Mouse (Mus musculus) forebrain, embryonic 16.5 days (tissue): ENCODE results near the gene Tiam1. TPM values are rescaled to one million over a fixed set of nuclear protein-coding genes. Genes with fewer than 3 reads are reported as not detected.
"Not testable (repeated sequence)": the region's sequence is repeated elsewhere in the genome, so short reads cannot be mapped to it uniquely, and the experiment has no call there.

Experiments used
- ATAC-seq: fragments of 200-750 bp; cut with Nextera tagmentation; 2 replicates; pipeline ENCODE4 v1.8.0; 2017; ENCODE audit warnings: mild to moderate bottlenecking, moderate library complexity
- H3K27ac ChIP-seq: fragments of 300-500 bp; sonication (generic); 2 replicates; pipeline ENCODE4 v1.5.1; 2014; ENCODE audit warnings: low read length, control low read depth
- H3K27me3 ChIP-seq: fragments of 300-500 bp; sonication (generic); replicated peaks from 2 replicates; pipeline ENCODE4 v1.6.1; 2014; ENCODE audit warnings: low read length; ENCODE audit not compliant: control insufficient read depth, insufficient read depth
- H3K36me3 ChIP-seq: fragments of 300-500 bp; sonication (generic); 2 replicates; pipeline ENCODE4 v1.6.1; 2014; ENCODE audit not compliant: control insufficient read depth, insufficient read depth
- H3K4me1 ChIP-seq: fragments of 300-500 bp; sonication (generic); replicated peaks from 2 replicates; pipeline ENCODE4 v1.6.1; 2014; ENCODE audit warnings: low read length; ENCODE audit not compliant: control insufficient read depth, insufficient read depth
- H3K4me2 ChIP-seq: fragments of 300-500 bp; sonication (generic); 2 replicates; pipeline ENCODE4 v1.6.1; 2014; ENCODE audit warnings: mild to moderate bottlenecking, low read length, control low read depth
- H3K4me3 ChIP-seq: fragments of 300-500 bp; sonication (generic); replicated peaks from 2 replicates; pipeline ENCODE4 v1.5.1; 2014; ENCODE audit warnings: mild to moderate bottlenecking, low read length, control low read depth
- H3K9ac ChIP-seq: fragments of 300-500 bp; sonication (generic); replicated peaks from 2 replicates; pipeline ENCODE4 v1.6.1; 2014; ENCODE audit warnings: low read depth, low read length, control low read depth
- H3K9me3 ChIP-seq: fragments of 300-500 bp; sonication (generic); 2 replicates; pipeline ENCODE4 v1.6.1; 2016; ENCODE audit warnings: low read length; ENCODE audit not compliant: control insufficient read depth
- WGBS: fragments of 180-500 bp; shearing (Covaris S2); extraction: QIAGEN DNeasy Blood & Tissue Kit; methylation state at CpG from one replicate; pipeline ENCODE4 v1.1.7; 2014; 5-methylcytosine and 5-hydroxymethylcytosine counted together
- polyA plus RNA-seq: library from polyadenylated mRNA; unstranded; fragments of >200 nt; fragmentation: Nextera tagmentation; extraction: Ambion mirVana; gene quantifications from 2 replicates; pipeline ENCODE4 v1.2.1, GENCODE M21; 2015

The Tiam1 gene
- polyA plus RNA-seq, 1 experiment from 2014 or later = 29.5 TPM

DNA sequence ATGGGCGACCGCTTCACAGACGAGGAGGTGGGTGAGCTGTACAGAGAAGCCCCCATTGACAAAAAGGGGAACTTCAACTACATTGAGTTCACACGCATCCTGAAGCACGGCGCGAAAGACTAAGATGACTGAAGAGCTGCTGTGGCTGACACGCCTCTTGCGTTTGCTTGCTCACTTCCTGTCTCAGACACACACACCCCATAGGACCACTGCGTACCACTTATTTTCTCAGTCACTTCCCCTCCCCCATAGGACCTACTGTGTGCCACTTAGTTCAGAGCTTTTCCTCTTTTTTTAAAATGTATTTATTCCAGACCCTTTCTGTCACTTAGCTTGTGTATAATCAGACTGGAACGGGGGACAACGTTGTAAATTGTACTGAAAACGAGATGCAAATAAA, 53.2 kb downstream of the Tiam1 start:
- Histone ChIP-seq H3K27ac (no peak overlapping the region), H3K9me3 (no peaks in the 10 kb centered on the region), H3K4me1 (peaks cover 12% of the 10 kb centered on the region), H3K4me3 (no peak overlapping the region), H3K36me3 (no peaks in the 10 kb centered on the region), H3K27me3 (no peaks in the 10 kb centered on the region), H3K4me2 (no peak overlapping the region), H3K9ac (no peak overlapping the region)
- 96% methylated on average over 13 of the region's 13 CpGs for WGBS
- ATAC-seq = no peak

DNA sequence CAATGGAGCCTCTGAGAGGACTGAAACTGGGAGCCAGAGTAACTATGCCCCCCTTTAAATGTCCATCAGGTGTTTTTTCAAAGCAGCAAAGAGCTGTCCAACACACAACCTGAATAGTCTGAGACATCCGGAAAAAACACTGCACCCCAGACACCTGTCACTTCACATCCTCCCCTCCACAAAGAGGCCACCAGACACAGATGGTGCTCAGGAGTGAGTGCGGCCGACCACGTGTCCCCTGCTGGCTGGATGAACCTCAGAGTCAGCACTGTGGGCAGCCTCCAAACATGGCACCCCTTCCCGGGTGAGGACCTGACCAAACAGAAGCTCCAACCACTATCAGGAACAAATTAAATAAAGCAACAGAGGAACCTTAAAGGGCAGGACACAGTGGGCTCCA, 56.3 kb downstream of the Tiam1 start:
- Histone ChIP-seq H3K4me2 (no peak overlapping the region), H3K4me3 (no peak overlapping the region), H3K27ac (no peak overlapping the region), H3K4me1 (peaks cover 15% of the 10 kb centered on the region), H3K9ac (no peak overlapping the region), H3K9me3 (no peaks in the 10 kb centered on the region), H3K27me3 (no peaks in the 10 kb centered on the region), H3K36me3 (no peaks in the 10 kb centered on the region)
- no peak for ATAC-seq
- 85% methylated on average over 5 of the region's 5 CpGs for WGBS

DNA sequence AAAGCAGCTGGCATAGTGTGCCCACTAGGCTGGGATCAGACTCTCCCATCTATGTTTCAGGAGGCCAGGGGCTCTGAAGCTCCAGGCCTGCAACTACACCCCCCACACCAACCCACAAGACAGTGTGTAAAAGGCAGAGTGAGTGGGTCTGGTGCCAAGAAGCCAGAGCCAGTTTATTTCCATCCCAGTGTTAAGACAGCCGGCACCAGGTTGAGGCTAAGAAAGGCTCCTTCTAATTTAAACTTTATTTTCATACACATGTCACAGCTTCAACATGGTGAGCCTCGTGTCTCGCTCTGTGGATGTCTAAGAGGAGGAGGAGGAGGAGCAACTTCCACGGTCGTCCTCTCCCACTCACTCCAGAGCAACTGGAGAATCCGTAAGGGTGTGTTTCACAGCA, 57.5 kb downstream of the Tiam1 start:
- no peak overlapping the region for H3K9ac ChIP-seq
- H3K4me2 ChIP-seq = no peak overlapping the region
- H3K4me3 ChIP-seq = no peak overlapping the region
- peaks cover 18% of the 10 kb centered on the region for H3K4me1 ChIP-seq
- ATAC-seq = peak; percentile 13
- H3K36me3 ChIP-seq = no peaks in the 10 kb centered on the region
- no peaks in the 10 kb centered on the region for H3K27me3 ChIP-seq
- no peaks in the 10 kb centered on the region for H3K9me3 ChIP-seq
- WGBS = 60% methylated on average over 6 of the region's 6 CpGs
- H3K27ac ChIP-seq = no peak overlapping the region; the same call in 1 of the 2 replicates

DNA sequence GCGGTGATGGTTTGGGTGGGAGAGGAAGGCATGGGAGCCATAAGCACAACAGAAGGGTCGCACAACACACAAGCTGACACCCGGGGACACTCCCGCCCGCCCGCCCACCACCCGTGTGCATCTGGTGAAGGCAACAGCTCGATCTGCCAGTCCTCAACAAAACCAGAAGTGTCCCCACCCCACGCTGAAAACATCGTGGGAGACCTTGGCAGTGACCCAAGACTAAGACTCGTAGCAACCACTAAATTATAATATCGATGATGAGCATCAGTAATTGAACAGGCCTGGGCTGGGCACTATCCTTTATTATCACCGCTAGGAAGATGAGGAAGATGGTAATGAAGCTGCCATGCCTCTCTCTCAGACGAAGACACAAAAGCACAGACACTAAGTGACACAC, 58.0 kb downstream of the Tiam1 start:
- no peaks in the 10 kb centered on the region for H3K9me3 ChIP-seq
- H3K27ac ChIP-seq = peak overlapping the region; percentile 37; the same call in 1 of the 2 replicates
- no peaks in the 10 kb centered on the region for H3K27me3 ChIP-seq
- no peak overlapping the region for H3K9ac ChIP-seq
- H3K36me3 ChIP-seq = no peaks in the 10 kb centered on the region
- H3K4me1 ChIP-seq = peaks cover 20% of the 10 kb centered on the region
- 56% methylated on average over 14 of the region's 14 CpGs for WGBS
- H3K4me2 ChIP-seq = no peak overlapping the region
- H3K4me3 ChIP-seq = no peak overlapping the region
- 0 out of 2 replicates have a peak, but pooled peaks have one; percentile 14 for ATAC-seq

DNA sequence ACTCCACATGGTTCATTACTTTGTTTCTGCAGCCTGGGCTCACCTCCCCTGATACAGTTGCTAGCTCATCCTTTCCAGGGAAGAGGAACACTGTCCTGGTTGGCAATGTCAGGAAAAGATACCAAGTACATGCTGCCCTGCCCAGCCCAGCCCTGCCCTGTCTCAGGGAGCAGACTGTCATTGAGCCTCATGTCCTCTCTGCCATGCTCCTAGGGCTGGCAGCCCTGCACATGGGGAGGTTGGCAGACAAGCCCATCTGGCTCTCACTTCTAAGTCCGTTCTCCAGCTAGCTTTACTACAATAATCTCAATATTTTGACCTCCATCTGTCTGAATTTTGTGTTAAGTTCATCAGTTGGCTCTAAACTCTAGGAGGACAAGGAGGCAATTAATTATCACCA, 62.4 kb downstream of the Tiam1 start:
- Histone ChIP-seq H3K9ac (no peak overlapping the region), H3K27me3 (no peaks in the 10 kb centered on the region), H3K9me3 (no peaks in the 10 kb centered on the region), H3K4me2 (no peak overlapping the region), H3K4me3 (no peak overlapping the region), H3K4me1 (peaks cover 15% of the 10 kb centered on the region), H3K27ac (no peak overlapping the region), H3K36me3 (no peaks in the 10 kb centered on the region)
- ATAC-seq = peak; percentile 60
- 33% methylated on average over 1 of the region's 1 CpGs for WGBS

DNA sequence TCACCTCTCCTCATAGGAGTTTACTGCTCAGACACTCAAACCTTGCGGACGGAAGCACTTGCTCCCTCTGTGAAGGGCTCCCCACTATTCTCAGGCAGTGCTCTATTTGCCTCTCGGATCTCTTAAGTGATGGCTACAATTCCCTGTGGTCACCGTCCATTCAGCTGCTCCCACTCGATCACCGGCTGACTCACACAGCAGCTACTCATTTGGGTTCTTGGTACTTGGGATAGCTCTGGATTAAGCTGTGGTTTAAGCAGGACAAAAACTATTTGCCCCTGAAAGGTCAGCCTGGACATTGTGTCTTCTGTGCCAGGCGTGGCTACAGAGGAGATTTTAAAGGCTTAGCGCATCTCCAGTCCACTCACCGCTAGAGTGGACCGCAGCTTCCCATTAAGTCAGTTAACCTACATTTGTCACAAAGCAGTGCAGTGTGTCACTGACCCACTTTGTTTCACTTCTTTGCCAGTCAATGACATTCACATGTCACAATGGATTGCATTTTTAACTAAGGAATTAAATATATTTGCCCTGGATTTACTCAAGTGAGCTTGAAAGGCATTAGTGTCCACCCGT, 64.7 kb downstream of the Tiam1 start:
- no peak overlapping the region for H3K4me3 ChIP-seq
- no peak for ATAC-seq
- 69% methylated on average over 11 of the region's 11 CpGs for WGBS

DNA sequence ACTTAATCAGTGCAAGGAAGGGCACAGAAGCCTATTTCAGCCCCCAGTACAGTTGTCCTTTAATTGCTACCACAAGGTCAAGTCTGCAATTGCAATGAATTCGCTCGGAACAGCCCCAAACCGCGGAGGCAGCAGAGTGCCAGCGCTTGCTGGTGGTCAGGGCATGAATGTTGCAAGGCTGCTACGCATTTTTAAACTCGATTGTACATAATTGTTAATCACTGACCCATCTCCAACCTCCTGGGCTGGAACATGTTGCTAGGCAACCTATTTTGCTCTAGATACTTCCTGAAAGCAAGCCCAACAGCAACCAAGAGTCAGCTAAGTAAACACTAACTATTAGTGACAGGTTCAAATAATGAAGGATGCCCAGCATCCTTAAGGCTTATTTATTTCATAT, 70.1 kb downstream of the Tiam1 start:
- Histone ChIP-seq H3K4me2 (0 out of 2 replicates have a peak overlapping the region, but pooled peaks have one; percentile 0), H3K4me1 (peaks cover 36% of the 10 kb centered on the region), H3K27ac (no peak overlapping the region), H3K9me3 (no peaks in the 10 kb centered on the region), H3K27me3 (no peaks in the 10 kb centered on the region), H3K9ac (no peak overlapping the region), H3K4me3 (no peak overlapping the region), H3K36me3 (no peaks in the 10 kb centered on the region)
- 22% methylated on average over 7 of the region's 7 CpGs for WGBS
- 0 out of 2 replicates have a peak, but pooled peaks have one; percentile 10 for ATAC-seq

More for the DNA sequence above, 64.7 kb downstream of the Tiam1 start:
- H3K9ac ChIP-seq = no peak overlapping the region
- H3K27me3 ChIP-seq = no peaks in the 10 kb centered on the region
- peaks cover 6% of the 10 kb centered on the region for H3K4me1 ChIP-seq
- no peak overlapping the region for H3K27ac ChIP-seq
- H3K9me3 ChIP-seq = no peaks in the 10 kb centered on the region
- no peak overlapping the region for H3K4me2 ChIP-seq
- no peaks in the 10 kb centered on the region for H3K36me3 ChIP-seq

DNA sequence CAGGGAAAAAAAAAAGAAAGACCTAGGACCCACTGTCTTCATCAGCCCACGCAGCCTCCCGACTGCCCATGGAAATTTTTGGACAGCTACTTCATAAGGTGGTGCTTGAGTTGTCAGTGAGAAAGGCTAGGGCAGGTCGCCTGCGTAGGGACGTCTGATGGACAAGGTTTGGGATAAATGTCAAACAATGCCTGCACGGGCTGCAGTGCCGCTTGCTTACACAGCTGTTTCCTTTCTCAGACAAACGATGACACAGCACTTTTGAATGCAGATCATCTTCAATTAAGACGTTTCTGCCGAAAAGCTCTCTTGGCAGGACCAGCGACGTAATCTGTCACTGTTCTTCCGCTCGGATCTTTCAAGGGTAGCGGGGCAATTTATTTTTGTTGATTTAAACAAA, 70.9 kb downstream of the Tiam1 start:
- Histone ChIP-seq H3K27me3 (no peaks in the 10 kb centered on the region), H3K4me2 (peak overlapping the region; percentile 42), H3K27ac (peak overlapping the region; percentile 20; the same call in 1 of the 2 replicates), H3K4me3 (no peak overlapping the region), H3K36me3 (no peaks in the 10 kb centered on the region), H3K9ac (no peak overlapping the region), H3K4me1 (peaks cover 36% of the 10 kb centered on the region), H3K9me3 (no peaks in the 10 kb centered on the region)
- ATAC-seq = peak; percentile 39
- WGBS = 10% methylated on average over 15 of the region's 15 CpGs

DNA sequence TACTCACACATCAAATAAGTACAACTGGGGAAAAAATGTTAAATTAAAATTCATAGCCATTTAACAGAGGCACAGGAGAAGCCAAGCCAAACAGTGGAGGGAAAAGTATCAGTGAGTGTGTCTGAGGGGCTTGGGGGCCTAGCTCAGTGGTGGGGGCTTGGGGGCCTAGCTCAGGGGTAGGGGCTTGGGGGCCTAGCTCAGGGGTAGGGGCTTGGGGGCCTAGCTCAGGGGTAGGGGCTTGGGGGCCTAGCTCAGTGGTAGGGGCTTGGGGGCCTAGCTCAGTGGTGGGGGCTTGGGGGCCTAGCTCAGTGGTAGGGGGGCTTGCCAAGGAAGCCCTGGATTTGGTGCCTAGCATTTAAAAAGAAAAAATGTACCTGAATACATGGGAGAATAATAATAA, 72.4 kb downstream of the Tiam1 start:
- H3K4me3 ChIP-seq, H3K9me3 ChIP-seq, H3K27me3 ChIP-seq, H3K36me3 ChIP-seq, H3K4me2 ChIP-seq, H3K27ac ChIP-seq, H3K9ac ChIP-seq: not testable (repeated sequence)
- H3K4me1 ChIP-seq = peaks cover 36% of the 10 kb centered on the region
- peak; percentile 61 for ATAC-seq

DNA sequence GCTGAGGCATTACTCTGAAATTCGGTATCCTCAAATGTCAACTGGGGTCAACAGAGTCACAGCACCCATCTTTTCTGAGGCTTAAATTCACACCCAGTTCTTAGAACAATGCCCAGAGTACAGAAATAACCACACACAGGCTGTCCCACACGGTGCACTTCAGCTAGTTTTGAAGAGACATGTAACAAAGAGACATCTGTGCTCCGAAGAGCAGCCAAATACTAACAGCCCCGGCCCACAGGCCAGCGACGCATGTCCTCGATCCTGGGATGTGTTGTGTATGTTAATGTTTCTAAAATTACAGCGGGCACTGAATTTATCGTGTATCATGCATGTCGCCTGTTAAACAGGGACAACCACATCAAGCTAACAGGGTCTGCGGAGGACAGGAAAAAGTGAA, 73.5 kb downstream of the Tiam1 start:
- WGBS = 70% methylated on average over 11 of the region's 11 CpGs
- no peaks in the 10 kb centered on the region for H3K9me3 ChIP-seq
- H3K9ac ChIP-seq = no peak overlapping the region
- H3K4me2 ChIP-seq = no peak overlapping the region
- no peak for ATAC-seq
- no peak overlapping the region for H3K4me3 ChIP-seq
- H3K27me3 ChIP-seq = no peaks in the 10 kb centered on the region
- peak overlapping the region; percentile 39; the same call in 1 of the 2 replicates for H3K27ac ChIP-seq
- H3K4me1 ChIP-seq = peaks cover 36% of the 10 kb centered on the region
- no peaks in the 10 kb centered on the region for H3K36me3 ChIP-seq
